Mouse (Mus musculus) erythroblast, embryonic 14.5 days (primary cell): ENCODE results near the gene Fam227a.

ENCODE experiments used
- GATA1 ChIP-seq: IDR thresholded peaks from 2 replicates; pipeline ENCODE4 v1.6.1; 2012; ENCODE audit warnings: low read length, inconsistent platforms, mixed read lengths
- TAL1 ChIP-seq: IDR thresholded peaks from 3 replicates; pipeline ENCODE4 v1.6.1; 2012; ENCODE audit warnings: low read length, inconsistent platforms, mixed read lengths

DNA sequence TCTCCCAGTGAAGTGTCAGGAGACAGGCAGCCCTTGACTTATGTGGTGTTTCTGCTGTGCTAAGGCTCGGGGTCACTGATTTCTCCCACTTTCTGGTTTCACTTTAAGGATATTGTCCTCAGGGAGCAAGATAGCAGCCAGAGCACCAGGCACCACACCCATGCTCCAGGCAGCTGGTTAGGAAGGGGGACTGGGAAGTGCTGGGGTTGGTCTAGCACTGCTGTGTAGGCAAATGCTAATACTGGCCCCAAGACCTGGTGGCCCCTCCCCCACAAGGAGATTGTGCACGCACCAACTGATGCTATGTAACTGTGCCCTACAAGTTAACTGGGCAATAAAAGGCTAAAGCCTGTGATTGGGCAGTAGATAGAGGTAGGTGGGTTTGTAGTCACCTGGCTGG, 28.3 kb downstream of the Fam227a start:
- no peak for TF ChIP-seq GATA1
- no peak for TF ChIP-seq TAL1
